Mouse (Mus musculus): ENCODE measurements around the gene Gm4884.
"Not testable (repeated sequence)": the region's sequence is repeated elsewhere in the genome, so short reads cannot be mapped to it uniquely, and the experiment has no call there.

The Gm4884 gene

GRCm38 (mm10) chr7:41032419-41032818 lies at the start of gene Gm4884:
TSS of gene Gm4884 (plus strand) at chr7:41032719.
- in situ Hi-C loops (cut with MboI; ENCODE audit: low sequenced_read_pairs): not testable (repeated sequence)

GRCm38 (mm10) chr7:40987243-40987642 lies 45.3 kb upstream of the Gm4884 start, which contains the start of gene 4930433I11Rik:
TSS of gene 4930433I11Rik (plus strand) at chr7:40987543.
- in situ Hi-C loops (cut with MboI; ENCODE audit: low sequenced_read_pairs): no loop called here

- in situ Hi-C loops (cut with MboI; ENCODE audit: low sequenced_read_pairs): not testable (repeated sequence)
These were observed 11.5 kb downstream of the Gm4884 start for GRCm38 (mm10) chr7:41044058-41044457.
